Mouse (Mus musculus) thymus, adult 2 months (tissue): ENCODE data around the gene Slc4a1. TPM values are rescaled to one million over a fixed set of nuclear protein-coding genes. Genes with fewer than 3 reads are reported as not detected.

Experiments used
- DNase-seq: peaks from one replicate; pipeline ENCODE4 v3.0.0; 2021
- H3K27ac ChIP-seq: fragments of 200-500 bp; 2 replicates; pipeline ENCODE4 v1.5.1; 2012; ENCODE audit warnings: low read length, control low read depth; ENCODE audit not compliant: control insufficient read depth, insufficient read depth
- H3K27me3 ChIP-seq: fragments of 200-500 bp; 2 replicates; pipeline ENCODE4 v1.6.1; 2012; ENCODE audit warnings: mild to moderate bottlenecking, low read length, moderate library complexity, mixed read lengths; ENCODE audit not compliant: control insufficient read depth, insufficient read depth
- H3K36me3 ChIP-seq: fragments of 200-500 bp; 2 replicates; pipeline ENCODE4 v1.6.1; 2012; ENCODE audit warnings: mild to moderate bottlenecking, low read length, moderate library complexity; ENCODE audit not compliant: control insufficient read depth, insufficient read depth
- H3K4me1 ChIP-seq: fragments of 200-500 bp; replicated peaks from 2 replicates; pipeline ENCODE4 v1.6.1; 2012; ENCODE audit warnings: low read length; ENCODE audit not compliant: control insufficient read depth, insufficient read depth
- H3K4me3 ChIP-seq: fragments of 200-500 bp; 2 replicates; pipeline ENCODE4 v1.5.1; 2012; ENCODE audit warnings: mild to moderate bottlenecking, low read length, control low read depth, moderate library complexity; ENCODE audit not compliant: control insufficient read depth, insufficient read depth
- CTCF ChIP-seq: fragments of 200-500 bp; IDR thresholded peaks from 2 replicates; pipeline ENCODE4 v1.5.1; 2012; ENCODE audit warnings: mild to moderate bottlenecking, control low read depth, low read length, moderate library complexity, borderline replicate concordance; ENCODE audit not compliant: control insufficient read depth, poor library complexity, insufficient read depth; ENCODE audit errors: extremely low read depth
- POLR2A ChIP-seq: fragments of 200-500 bp; IDR thresholded peaks from 2 replicates; pipeline ENCODE4 v1.6.1; 2012; ENCODE audit warnings: mild to moderate bottlenecking, low read length, control low read depth, moderate library complexity; ENCODE audit not compliant: control insufficient read depth, poor library complexity, insufficient read depth; ENCODE audit errors: extremely low read depth
- WGBS: fragments of 180-500 bp; shearing (Covaris S2); methylation state at CpG from one replicate; pipeline ENCODE4 v1.1.7; 2018; 5-methylcytosine and 5-hydroxymethylcytosine counted together
- polyA plus RNA-seq: library from polyadenylated mRNA; depleted of rRNA; stranded (reverse); fragments of >200 nt; gene quantifications from 2 replicates; pipeline ENCODE4 v1.2.3, GENCODE M21; 2012

The Slc4a1 gene
- polyA plus RNA-seq, 1 experiment: 0.34 TPM

GRCm38 (mm10) chr11:102352378-102352777 lies 13.6 kb downstream of the Slc4a1 start:
- WGBS: 55% methylated on average over 5 of the region's 5 CpGs
- no peak for DNase-seq
- H3K27me3 ChIP-seq: no peaks in the 10 kb centered on the region
- no peak overlapping the region for H3K4me3 ChIP-seq
- no peak overlapping the region for H3K27ac ChIP-seq
- TF ChIP-seq CTCF (no peak), POLR2A (no peak)
- H3K36me3 ChIP-seq: no peaks in the 10 kb centered on the region
- no peaks in the 10 kb centered on the region for H3K4me1 ChIP-seq

DNA sequence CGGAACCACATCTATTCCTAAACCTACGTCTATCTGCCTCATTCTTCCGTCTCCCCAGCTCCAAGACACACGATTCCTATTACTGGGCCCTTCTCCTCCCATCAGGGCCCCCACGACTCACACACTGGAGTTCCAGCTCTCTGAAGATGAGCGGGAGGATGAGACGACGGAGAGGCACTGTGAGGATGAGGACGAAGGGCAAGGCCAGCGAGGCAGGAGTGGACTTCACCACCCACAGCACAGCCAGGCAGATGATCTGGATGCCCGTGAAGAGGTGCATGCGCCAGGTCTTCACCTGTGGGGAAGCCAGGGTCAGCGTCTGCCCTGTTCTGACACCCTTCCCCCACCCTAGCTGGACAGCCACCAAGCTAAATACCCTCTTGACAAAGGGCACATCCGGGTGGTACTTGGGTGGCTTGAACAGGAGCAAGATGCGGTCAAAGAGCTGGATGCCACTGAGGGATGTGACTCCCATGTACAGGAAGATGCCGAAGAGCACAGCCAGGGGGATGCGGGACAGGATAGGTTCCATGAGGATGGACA lies 15.0 kb downstream of the Slc4a1 start:
- H3K4me1 ChIP-seq: no peaks in the 10 kb centered on the region
- H3K4me3 ChIP-seq: no peak overlapping the region
- H3K27me3 ChIP-seq: no peaks in the 10 kb centered on the region
- no peak for DNase-seq
- no peaks in the 10 kb centered on the region for H3K36me3 ChIP-seq
- TF ChIP-seq CTCF (no peak), POLR2A (no peak)
- H3K27ac ChIP-seq: no peak overlapping the region
- 91% methylated on average over 17 of the region's 17 CpGs for WGBS

- H3K27ac ChIP-seq: no peak overlapping the region
- 95% methylated on average over 4 of the region's 4 CpGs for WGBS
- no peak overlapping the region for H3K4me3 ChIP-seq
- H3K4me1 ChIP-seq: no peaks in the 10 kb centered on the region
- H3K27me3 ChIP-seq: no peaks in the 10 kb centered on the region
- no peak for DNase-seq
- no peaks in the 10 kb centered on the region for H3K36me3 ChIP-seq
- TF ChIP-seq POLR2A (no peak), CTCF (no peak)
Observed at GRCm38 (mm10) chr11:102350416-102350815, 15.6 kb downstream of the Slc4a1 start.

DNA sequence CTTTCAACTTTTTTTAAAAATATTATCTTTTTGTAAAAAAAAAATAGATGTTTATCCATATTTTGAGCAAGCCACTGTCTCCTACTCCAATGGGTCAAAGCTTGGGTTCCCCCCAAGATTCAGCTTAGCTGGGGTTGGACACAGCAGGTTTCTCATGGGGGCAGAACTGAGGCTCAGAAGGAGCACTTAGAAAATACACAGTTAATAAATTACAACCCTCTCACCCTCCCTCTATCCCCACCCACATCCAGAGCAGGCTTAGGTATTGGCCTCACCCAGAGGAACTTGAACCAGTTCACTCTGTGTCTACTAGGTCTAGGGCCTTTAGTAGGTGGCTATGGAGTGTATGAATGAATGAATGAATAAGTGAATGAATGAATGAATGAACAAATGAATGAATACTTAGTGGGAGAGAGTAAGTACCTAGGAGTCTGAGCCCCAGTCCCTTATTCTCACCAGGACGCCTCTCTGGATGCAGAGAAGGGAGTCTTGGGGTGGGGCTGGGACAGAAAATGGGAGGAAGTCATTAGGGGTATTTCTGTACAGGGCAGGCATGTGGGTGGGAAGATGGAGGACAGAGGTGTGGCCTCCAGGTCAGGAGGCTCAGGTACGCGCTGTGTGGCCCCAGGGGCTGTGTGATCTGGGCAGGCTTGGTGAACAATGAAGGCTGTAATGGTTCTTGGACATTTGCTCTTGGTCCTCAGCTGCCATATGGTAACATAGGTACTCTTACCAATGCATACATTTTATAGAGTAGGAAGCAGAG lies 16.6 kb downstream of the Slc4a1 start:
- TF ChIP-seq POLR2A (no peak), CTCF (no peak)
- no peaks in the 10 kb centered on the region for H3K36me3 ChIP-seq
- 98% methylated on average over 3 of the region's 3 CpGs for WGBS
- H3K27me3 ChIP-seq: no peaks in the 10 kb centered on the region
- no peak overlapping the region for H3K4me3 ChIP-seq
- H3K27ac ChIP-seq: no peak overlapping the region
- no peaks in the 10 kb centered on the region for H3K4me1 ChIP-seq
- DNase-seq: no peak

- H3K4me1 ChIP-seq: no peaks in the 10 kb centered on the region
- TF ChIP-seq CTCF (no peak), POLR2A (no peak)
- no peak for DNase-seq
- H3K27me3 ChIP-seq: no peaks in the 10 kb centered on the region
- H3K27ac ChIP-seq: no peak overlapping the region
- H3K4me3 ChIP-seq: no peak overlapping the region
- no peaks in the 10 kb centered on the region for H3K36me3 ChIP-seq
- 92% methylated on average over 11 of the region's 11 CpGs for WGBS
Observed at GRCm38 (mm10) chr11:102348771-102349170, 17.2 kb downstream of the Slc4a1 start.

GRCm38 (mm10) chr11:102348101-102348585 lies 17.9 kb downstream of the Slc4a1 start:
- no peak overlapping the region for H3K4me3 ChIP-seq
- H3K27me3 ChIP-seq: no peaks in the 10 kb centered on the region
- WGBS: 93% methylated on average over 7 of the region's 7 CpGs
- H3K4me1 ChIP-seq: no peaks in the 10 kb centered on the region
- no peak overlapping the region for H3K27ac ChIP-seq
- TF ChIP-seq POLR2A (no peak), CTCF (no peak)
- no peaks in the 10 kb centered on the region for H3K36me3 ChIP-seq
- no peak for DNase-seq
